ENCODE assay signal across 8 mouse cellular contexts in genomic region chr13:62887712-62888441, GRCm38 (mm10). TPM values are rescaled to one million over a fixed set of nuclear protein-coding genes. Genes with fewer than 3 reads are reported as not detected.
DNase-seq lines count a peak whose midpoint lies in the region; ATAC-seq and TF ChIP-seq lines count a peak whose summit lies in the region.

Fbp1 (minus strand) TSS chr13:62888282.

- 0 out of 2 replicates have a peak within 1 kb of the TSS, but pooled peaks have one; percentile 6 for H3K9ac ChIP-seq in ES-Bruce4 (ENCODE audit: low read depth, poor library complexity, severe bottlenecking)
- 0 out of 2 replicates have a peak within 1 kb of the TSS, but pooled peaks have one; percentile 4 for H3K9ac ChIP-seq in hindbrain, embryonic 12.5 days
- 0 out of 2 replicates have a peak within 1 kb of the TSS, but pooled peaks have one; percentile 1 for H3K9ac ChIP-seq in limb, embryonic 14.5 days (ENCODE audit: low read depth, low read length, severe bottlenecking)
- 0 out of 2 replicates have a peak within 1 kb of the TSS, but pooled peaks have one; percentile 21 for H3K9ac ChIP-seq in neural tube, embryonic 15.5 days (replicated peaks)

- no peak for TF ChIP-seq CTCF in ES-Bruce4 (IDR thresholded peaks at IDR 0.05; ENCODE audit: low read depth, low read length)
- no peak for TF ChIP-seq CTCF in cerebellum, adult 2 months (IDR thresholded peaks at IDR 0.05; ENCODE audit: borderline replicate concordance, insufficient read depth, low read depth, low read length)

- no peak for ATAC-seq in hindbrain, embryonic 12.5 days (ENCODE audit: low FRiP score)
- no peak for ATAC-seq in limb, embryonic 14.5 days (ENCODE audit: low FRiP score, low read depth)
- ATAC-seq in neural tube, embryonic 15.5 days (ENCODE audit: low FRiP score): peak; percentile 49

- peak within 1 kb of the TSS; percentile 52 for H3K4me3 ChIP-seq in ES-Bruce4 (ENCODE audit: low read depth, low read length)
- peak within 1 kb of the TSS; percentile 22 for H3K4me3 ChIP-seq in hindbrain, embryonic 12.5 days
- H3K4me3 ChIP-seq in limb, embryonic 14.5 days (replicated peaks; ENCODE audit: low read length): peak within 1 kb of the TSS; percentile 20
- peak within 1 kb of the TSS; percentile 26 for H3K4me3 ChIP-seq in neural tube, embryonic 15.5 days (replicated peaks)
- no peak within 1 kb of the TSS for H3K4me3 ChIP-seq in cerebellum, adult 2 months (replicated peaks; ENCODE audit: insufficient read depth, low read depth, low read length)

- H3K27me3 ChIP-seq in ES-Bruce4 (ENCODE audit: control insufficient read depth, insufficient read depth, low read length, poor library complexity, severe bottlenecking): no peaks in the 10 kb centered on the region
- H3K27me3 ChIP-seq in hindbrain, embryonic 12.5 days: peaks cover 37% of the 10 kb centered on the region
- peaks cover 25% of the 10 kb centered on the region for H3K27me3 ChIP-seq in limb, embryonic 14.5 days (ENCODE audit: control insufficient read depth, insufficient read depth, low read length)
- peaks cover 33% of the 10 kb centered on the region for H3K27me3 ChIP-seq in neural tube, embryonic 15.5 days (replicated peaks)
- no peaks in the 10 kb centered on the region for H3K27me3 ChIP-seq in cerebellum, adult 2 months (ENCODE audit: control insufficient read depth, insufficient read depth, low read length)

- no peak for TF ChIP-seq POLR2A in ES-Bruce4 (IDR thresholded peaks at IDR 0.05; ENCODE audit: insufficient read depth, low read length)
- no peak for TF ChIP-seq POLR2A in limb, embryonic 14.5 days (IDR thresholded peaks at IDR 0.05; ENCODE audit: borderline replicate concordance, extremely low read depth, insufficient read depth, insufficient read length)
- no peak for TF ChIP-seq POLR2A in cerebellum, adult 2 months (IDR thresholded peaks at IDR 0.05; ENCODE audit: borderline replicate concordance, insufficient read depth, low read length)

- peak within 1 kb of the TSS; percentile 48 for H3K4me2 ChIP-seq in hindbrain, embryonic 12.5 days (replicated peaks)
- H3K4me2 ChIP-seq in limb, embryonic 14.5 days (replicated peaks; ENCODE audit: low read depth, low read length, severe bottlenecking): peak within 1 kb of the TSS; percentile 40
- peak within 1 kb of the TSS; percentile 55 for H3K4me2 ChIP-seq in neural tube, embryonic 15.5 days

- DNase-seq in adrenal gland, postnatal 4 days (ENCODE audit: low spot score in 2 of 2): no peak
- DNase-seq in adrenal gland, adult (ENCODE audit: inconsistent age in 2 of 2, low spot score in 1 of 2): no peak
- DNase-seq in limb, embryonic 14.5 days (ENCODE audit: low spot score): no peak
- DNase-seq in gastrocnemius, postnatal 14 days: no peak
- DNase-seq in cerebellum, adult 2 months: no peak

- H3K27ac ChIP-seq in ES-Bruce4 (ENCODE audit: insufficient read depth, low read length): no peak within 1 kb of the TSS
- no peak within 1 kb of the TSS for H3K27ac ChIP-seq in hindbrain, embryonic 12.5 days
- no peak within 1 kb of the TSS for H3K27ac ChIP-seq in limb, embryonic 14.5 days (replicated peaks; ENCODE audit: low read depth, low read length)
- H3K27ac ChIP-seq in neural tube, embryonic 15.5 days (replicated peaks): no peak within 1 kb of the TSS
- H3K27ac ChIP-seq in cerebellum, adult 2 months (ENCODE audit: insufficient read depth, low read length): no peak within 1 kb of the TSS

- no peaks in the 10 kb centered on the region for H3K36me3 ChIP-seq in ES-Bruce4 (ENCODE audit: control insufficient read depth, insufficient read depth, low read length, poor library complexity, severe bottlenecking)
- H3K36me3 ChIP-seq in hindbrain, embryonic 12.5 days: no peaks in the 10 kb centered on the region
- H3K36me3 ChIP-seq in limb, embryonic 14.5 days (ENCODE audit: control insufficient read depth, insufficient read depth, low read length): no peaks in the 10 kb centered on the region
- H3K36me3 ChIP-seq in neural tube, embryonic 15.5 days: no peaks in the 10 kb centered on the region

- H3K4me1 ChIP-seq in ES-Bruce4 (ENCODE audit: control insufficient read depth, insufficient read depth, low read length): no peaks in the 10 kb centered on the region
- peaks cover 7% of the 10 kb centered on the region for H3K4me1 ChIP-seq in hindbrain, embryonic 12.5 days
- peaks cover 8% of the 10 kb centered on the region; the same call in 1 of the 2 replicates for H3K4me1 ChIP-seq in limb, embryonic 14.5 days (ENCODE audit: control insufficient read depth, insufficient read depth, low read length)
- peaks cover 8% of the 10 kb centered on the region for H3K4me1 ChIP-seq in neural tube, embryonic 15.5 days
- H3K4me1 ChIP-seq in cerebellum, adult 2 months (ENCODE audit: control insufficient read depth, insufficient read depth, low read length): no peaks in the 10 kb centered on the region

- no peak for TF ChIP-seq EP300 in ES-Bruce4 (IDR thresholded peaks at IDR 0.05; ENCODE audit: insufficient read depth, low read depth, low read length)

- intact Hi-C loops in gastrocnemius, postnatal 14 days (cut with DNase I; ENCODE audit: low total_unique reads): no loop called here

- WGBS in hindbrain, embryonic 12.5 days: 6% methylated on average over 28 of the region's 29 CpGs
- WGBS in limb, embryonic 14.5 days: 2% methylated on average over 27 of the region's 29 CpGs
- WGBS in neural tube, embryonic 15.5 days: 3% methylated on average over 29 of the region's 29 CpGs
- WGBS in cerebellum, adult 2 months: 7% methylated on average over 29 of the region's 29 CpGs

- no peaks in the 10 kb centered on the region for H3K9me3 ChIP-seq in ES-Bruce4 (replicated peaks; ENCODE audit: control insufficient read depth, insufficient read depth, low read length, poor library complexity, severe bottlenecking)
- H3K9me3 ChIP-seq in hindbrain, embryonic 12.5 days (replicated peaks): no peaks in the 10 kb centered on the region
- H3K9me3 ChIP-seq in limb, embryonic 14.5 days (ENCODE audit: control insufficient read depth, low read length): 0 out of 2 replicates have a peak, but pooled peaks cover 4% of the 10 kb centered on the region
- 0 out of 2 replicates have a peak, but pooled peaks cover 4% of the 10 kb centered on the region for H3K9me3 ChIP-seq in neural tube, embryonic 15.5 days (replicated peaks)

RNA-seq across cellular contexts. Expression of gene Fbp1, which starts in this region (rescaled TPM):
- 100 to 1,000 TPM in 1 of 2 experiments, 10 to 100 TPM in 1; 56.3 to 142 TPM for total RNA-seq in adrenal gland, postnatal 4 days (2021)
- polyA plus RNA-seq in ES-Bruce4 (2011; ENCODE audit: insufficient read depth, insufficient read length, low read depth, missing spikeins): not detected in 2 replicates
- polyA plus RNA-seq in hindbrain, embryonic 12.5 days (2016; fragmentation: Nextera tagmentation; extraction: Ambion mirVana): 0.19 TPM in 1 of 2 replicates, not detected in the other
- polyA plus RNA-seq in limb, embryonic 14.5 days (2012; rRNA removed): 0.89 and 1.00 TPM in 2 replicates
- 1.1 and 2.2 TPM in 2 replicates for polyA plus RNA-seq in limb, embryonic 14.5 days (2014; fragmentation: Nextera tagmentation; extraction: Ambion mirVana)
- 0.29 and 14.1 TPM in 2 replicates for polyA plus RNA-seq in neural tube, embryonic 15.5 days (2015; fragmentation: Nextera tagmentation; extraction: Ambion mirVana)
- not detected for total RNA-seq in gastrocnemius, postnatal 14 days (2021)
- 0.21 TPM in 1 of 2 replicates, not detected in the other for polyA plus RNA-seq in cerebellum, adult 2 months (2012; rRNA removed)

Comparison
In these comparisons a context has a peak if more than half of its experiments do, and no peak if none do; other contexts are left out.
1. RNA of gene Fbp1 (total RNA-seq): 56.3 to 142 TPM in adrenal gland, postnatal 4 days; not detected in gastrocnemius, postnatal 14 days; every median in the first group is over 10 times any median in the second.
2. Peak in every context shown above with its lines, with median percentiles within 50 percentile points of each other: H3K9ac ChIP-seq and H3K4me2 ChIP-seq.